Mouse (Mus musculus) T-helper 1 cell (primary cell): ENCODE results near the gene Smo.

Experiments
- in situ Hi-C: fragments of 300-600 bp; cut with MboI, MseI; formaldehyde crosslinking; loops from one replicate; pipeline ENCODE4 v1.15.1; 2025; ENCODE audit warnings: high pct_unique_total_duplicates

Smo gene

GRCm38 (mm10) chr6:29735336-29735688, at the start of gene Smo:
Gene Smo (plus strand): TSS chr6:29735503.
- in situ Hi-C loops = no loop called here

- in situ Hi-C loops = no loop called here
Observed at GRCm38 (mm10) chr6:29685952-29686351, 49.4 kb upstream of the Smo start.

- in situ Hi-C loops = no loop called here
Observed at GRCm38 (mm10) chr6:29689458-29689857, 45.8 kb upstream of the Smo start.

GRCm38 (mm10) chr6:29693953-29694352, 41.4 kb upstream of the Smo start, which contains the start of gene Tspan33:
Gene Tspan33 (plus strand): TSS chr6:29694222.
- in situ Hi-C loops = no loop called here

GRCm38 (mm10) chr6:29694375-29695289, 40.7 kb upstream of the Smo start:
- in situ Hi-C loops = no loop called here

GRCm38 (mm10) chr6:29695290-29695674, 40.0 kb upstream of the Smo start:
- in situ Hi-C loops = no loop called here

GRCm38 (mm10) chr6:29695975-29696374, 39.3 kb upstream of the Smo start:
- in situ Hi-C loops = no loop called here

- in situ Hi-C loops = no loop called here
Observed at GRCm38 (mm10) chr6:29697139-29697538, 38.2 kb upstream of the Smo start.

- in situ Hi-C loops = no loop called here
Observed at GRCm38 (mm10) chr6:29697548-29697947, 37.8 kb upstream of the Smo start.

GRCm38 (mm10) chr6:29699085-29699745, 36.1 kb upstream of the Smo start:
- in situ Hi-C loops = no loop called here

GRCm38 (mm10) chr6:29701051-29701450, 34.3 kb upstream of the Smo start:
- in situ Hi-C loops = no loop called here

GRCm38 (mm10) chr6:29702126-29702525, 33.2 kb upstream of the Smo start:
- in situ Hi-C loops = no loop called here

GRCm38 (mm10) chr6:29704143-29704542, 31.2 kb upstream of the Smo start:
- in situ Hi-C loops = no loop called here

GRCm38 (mm10) chr6:29707902-29708301, 27.4 kb upstream of the Smo start:
- in situ Hi-C loops = no loop called here

GRCm38 (mm10) chr6:29711318-29711717, 24.0 kb upstream of the Smo start:
- in situ Hi-C loops = no loop called here

- in situ Hi-C loops = no loop called here
Observed at GRCm38 (mm10) chr6:29712011-29712584, 23.2 kb upstream of the Smo start.

- in situ Hi-C loops = no loop called here
Observed at GRCm38 (mm10) chr6:29716624-29717365, 18.5 kb upstream of the Smo start.

GRCm38 (mm10) chr6:29717541-29717940, 17.8 kb upstream of the Smo start:
- in situ Hi-C loops = no loop called here

- in situ Hi-C loops = no loop called here
Observed at GRCm38 (mm10) chr6:29717952-29718521, 17.3 kb upstream of the Smo start.

- in situ Hi-C loops = no loop called here
Observed at GRCm38 (mm10) chr6:29718894-29719329, 16.4 kb upstream of the Smo start.

- in situ Hi-C loops = no loop called here
Observed at GRCm38 (mm10) chr6:29721890-29722289, 13.4 kb upstream of the Smo start.
